Mouse (Mus musculus) small intestine, adult 2 months (tissue): ENCODE measurements around the gene Ndufb6.

Experiments
- CTCF ChIP-seq: fragments of 200-500 bp; IDR thresholded peaks from 2 replicates; pipeline ENCODE4 v1.5.1; 2012; ENCODE audit warnings: low read depth, mild to moderate bottlenecking, control low read depth, inconsistent platforms, low read length, moderate library complexity, mixed read lengths; ENCODE audit not compliant: insufficient replicate concordance, insufficient read length; ENCODE audit errors: extremely low read depth
- POLR2A ChIP-seq: fragments of 200-500 bp; IDR thresholded peaks from 2 replicates; pipeline ENCODE4 v1.6.1; 2012; ENCODE audit warnings: low read depth, mild to moderate bottlenecking, control low read depth, inconsistent platforms, low read length, moderate library complexity

- no peak for TF ChIP-seq CTCF
- TF ChIP-seq POLR2A, result no peak
Observed at GRCm38 (mm10) chr4:40236829-40237228, 42.4 kb downstream of the Ndufb6 start.
